Mouse (Mus musculus) midbrain, embryonic 13.5 days (tissue): ENCODE measurements at regions not wholly inside any gene's neighbourhood (a gene's known extent, or its start where the extent isn't known, plus 50 kb on each side); places are given as distances from the start of the nearest gene placed in this dataset.

Experiments used
- ATAC-seq: fragments of 200-750 bp; cut with Nextera tagmentation; 2 replicates; pipeline ENCODE4 v1.8.0; 2017; ENCODE audit warnings: mild to moderate bottlenecking, moderate TSS enrichment, moderate library complexity
- H3K27ac ChIP-seq: fragments of 300-500 bp; sonication (generic); 2 replicates; pipeline ENCODE4 v1.5.1; 2015; ENCODE audit warnings: inconsistent platforms, mild to moderate bottlenecking, moderate library complexity
- H3K27me3 ChIP-seq: fragments of 300-500 bp; sonication (generic); 2 replicates; pipeline ENCODE4 v1.6.1; 2015; ENCODE audit warnings: mild to moderate bottlenecking, inconsistent platforms
- H3K36me3 ChIP-seq: fragments of 300-500 bp; sonication (generic); 2 replicates; pipeline ENCODE4 v1.6.1; 2015; ENCODE audit warnings: mild to moderate bottlenecking, inconsistent platforms
- H3K4me1 ChIP-seq: fragments of 300-500 bp; sonication (generic); replicated peaks from 2 replicates; pipeline ENCODE4 v1.6.1; 2015; ENCODE audit warnings: inconsistent platforms
- H3K4me2 ChIP-seq: fragments of 300-500 bp; sonication (generic); replicated peaks from 2 replicates; pipeline ENCODE4 v1.6.1; 2015; ENCODE audit warnings: moderate library complexity, mild to moderate bottlenecking, inconsistent platforms
- H3K4me3 ChIP-seq: fragments of 300-500 bp; sonication (generic); replicated peaks from 2 replicates; pipeline ENCODE4 v1.5.1; 2015; ENCODE audit warnings: mild to moderate bottlenecking, inconsistent platforms
- H3K9ac ChIP-seq: fragments of 300-500 bp; sonication (generic); replicated peaks from 2 replicates; pipeline ENCODE4 v1.6.1; 2015; ENCODE audit warnings: mild to moderate bottlenecking, inconsistent platforms
- H3K9me3 ChIP-seq: fragments of 300-500 bp; sonication (generic); 2 replicates; pipeline ENCODE4 v1.6.1; 2016; ENCODE audit warnings: mild to moderate bottlenecking, inconsistent platforms
- WGBS: fragments of 180-500 bp; shearing (Covaris S2); methylation state at CpG from one replicate; pipeline ENCODE4 v1.1.7; 2015; 5-methylcytosine and 5-hydroxymethylcytosine counted together

DNA sequence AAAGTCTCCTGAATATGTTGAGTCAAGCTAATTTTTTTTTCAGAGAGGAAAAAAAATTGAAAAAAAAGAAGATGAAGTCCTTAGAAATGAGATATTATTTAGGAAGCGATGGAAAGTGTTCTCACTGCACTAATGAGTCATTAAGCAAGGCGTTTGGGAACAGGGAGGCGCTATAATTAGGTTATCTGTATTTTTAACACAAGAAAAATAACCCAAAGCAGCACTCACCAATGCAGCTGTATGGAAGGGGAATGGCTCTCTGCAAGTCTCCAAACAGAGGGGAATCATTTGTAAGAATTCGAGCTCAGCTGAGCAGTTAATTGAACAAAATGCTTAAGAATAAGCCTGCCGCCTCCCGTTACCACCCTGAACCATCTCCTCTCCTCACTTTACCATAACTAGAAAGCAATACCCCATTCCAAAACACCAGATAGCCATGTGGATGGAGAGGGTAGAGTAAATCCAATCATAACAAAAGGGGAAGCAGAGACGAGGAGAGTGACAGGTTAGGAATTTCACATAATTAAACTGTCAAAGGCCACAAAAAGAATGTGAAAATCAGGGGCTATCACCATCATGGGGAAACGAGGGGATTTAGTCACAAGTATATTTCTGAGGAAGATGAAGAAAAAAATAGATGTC is 187.5 kb upstream of the Tox3 start:
- Histone ChIP-seq H3K27ac (peak overlapping the region; percentile 55), H3K4me2 (no peak overlapping the region)
- ATAC-seq, result 0 out of 2 replicates have a peak, but pooled peaks have one; percentile 24

DNA sequence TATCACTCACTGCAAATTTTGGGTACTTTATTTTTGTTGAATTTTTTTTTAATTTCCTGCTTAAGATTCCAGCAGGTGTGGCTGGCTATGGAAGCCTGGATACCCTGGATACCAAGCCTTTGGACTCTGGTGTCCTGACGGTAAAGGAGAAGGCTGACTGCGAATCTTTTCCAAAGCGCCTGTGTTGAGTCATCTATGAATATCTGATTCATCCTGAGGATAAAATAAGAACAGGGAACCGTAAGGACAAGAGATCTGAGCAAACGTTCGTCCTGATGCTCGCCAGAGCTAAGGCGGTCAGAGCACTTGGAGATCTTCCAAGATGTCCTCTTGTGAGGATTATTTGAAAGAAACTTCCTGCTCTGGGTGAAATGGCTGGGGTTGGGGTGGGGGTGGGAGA is 173.2 kb upstream of the Tox3 start:
- no peak for ATAC-seq
- Histone ChIP-seq H3K27ac (no peak overlapping the region), H3K36me3 (no peaks in the 10 kb centered on the region), H3K4me3 (no peak overlapping the region), H3K4me2 (no peak overlapping the region), H3K9ac (no peak overlapping the region), H3K9me3 (0 out of 2 replicates have a peak, but pooled peaks cover 2% of the 10 kb centered on the region), H3K27me3 (no peaks in the 10 kb centered on the region), H3K4me1 (peaks cover 18% of the 10 kb centered on the region)
- WGBS, result 84% methylated on average over 8 of the region's 8 CpGs

More for the DNA sequence above, 187.5 kb upstream of the Tox3 start:
- H3K4me1 ChIP-seq, result peaks cover 11% of the 10 kb centered on the region
- no peak overlapping the region for H3K4me3 ChIP-seq
- H3K36me3 ChIP-seq, result no peaks in the 10 kb centered on the region
- no peak overlapping the region for H3K9ac ChIP-seq
- no peaks in the 10 kb centered on the region for H3K9me3 ChIP-seq
- WGBS, result 55% methylated on average over 8 of the region's 8 CpGs
- H3K27me3 ChIP-seq, result no peaks in the 10 kb centered on the region

DNA sequence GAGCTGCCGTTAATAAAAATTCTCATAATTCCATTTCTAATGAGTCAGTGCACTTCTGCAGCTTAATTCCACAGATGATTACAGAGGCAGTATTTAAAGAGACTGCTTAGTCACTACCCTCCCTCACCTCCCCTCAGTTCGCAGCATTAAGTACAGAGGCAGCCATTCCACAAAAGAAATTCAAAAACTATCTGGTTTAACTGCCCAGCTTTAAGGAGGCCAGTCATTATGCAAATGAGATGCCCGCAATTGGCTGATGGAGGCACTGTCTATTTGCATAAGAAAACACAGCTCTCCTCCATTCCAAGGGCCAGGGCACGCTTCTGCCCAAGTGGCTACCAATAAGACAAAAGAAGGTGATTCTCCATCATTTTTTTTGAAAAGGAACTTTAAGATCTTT is 172.0 kb upstream of the Tox3 start:
- H3K27me3 ChIP-seq, result no peaks in the 10 kb centered on the region
- H3K9me3 ChIP-seq, result 0 out of 2 replicates have a peak, but pooled peaks cover 2% of the 10 kb centered on the region
- H3K36me3 ChIP-seq, result no peaks in the 10 kb centered on the region
- H3K4me2 ChIP-seq, result no peak overlapping the region
- peak overlapping the region; percentile 49 for H3K27ac ChIP-seq
- H3K9ac ChIP-seq, result no peak overlapping the region
- H3K4me3 ChIP-seq, result no peak overlapping the region
- H3K4me1 ChIP-seq, result peaks cover 18% of the 10 kb centered on the region
- ATAC-seq, result peak; percentile 87
- 6% methylated on average over 4 of the region's 4 CpGs for WGBS

DNA sequence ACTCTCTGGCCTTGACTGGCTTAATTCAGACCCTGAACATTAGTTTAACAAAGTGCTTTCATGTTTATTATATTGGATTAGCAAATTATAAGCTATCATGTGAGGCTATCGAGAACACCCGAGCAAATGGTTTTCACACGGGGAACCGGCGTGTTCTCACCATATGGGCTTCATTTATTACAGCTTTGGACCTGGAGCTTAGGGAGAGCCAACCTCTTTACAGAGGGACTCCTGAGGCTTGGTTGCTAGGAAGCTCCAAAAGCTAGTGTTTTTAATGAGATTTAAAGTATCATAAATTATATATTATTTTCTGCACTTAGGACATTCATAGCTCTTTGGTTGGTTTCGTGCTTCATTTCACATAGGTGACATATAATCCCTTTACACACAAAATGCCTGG is 171.4 kb upstream of the Tox3 start:
- peak; percentile 58; the same call in 1 of the 2 replicates for ATAC-seq
- H3K27ac ChIP-seq, result peak overlapping the region; percentile 22; the same call in 1 of the 2 replicates
- H3K4me3 ChIP-seq, result no peak overlapping the region
- 0 out of 2 replicates have a peak, but pooled peaks cover 2% of the 10 kb centered on the region for H3K9me3 ChIP-seq
- no peak overlapping the region for H3K9ac ChIP-seq
- no peak overlapping the region for H3K4me2 ChIP-seq
- H3K4me1 ChIP-seq, result peaks cover 18% of the 10 kb centered on the region
- H3K27me3 ChIP-seq, result no peaks in the 10 kb centered on the region
- H3K36me3 ChIP-seq, result no peaks in the 10 kb centered on the region
- WGBS, result 30% methylated on average over 6 of the region's 6 CpGs

DNA sequence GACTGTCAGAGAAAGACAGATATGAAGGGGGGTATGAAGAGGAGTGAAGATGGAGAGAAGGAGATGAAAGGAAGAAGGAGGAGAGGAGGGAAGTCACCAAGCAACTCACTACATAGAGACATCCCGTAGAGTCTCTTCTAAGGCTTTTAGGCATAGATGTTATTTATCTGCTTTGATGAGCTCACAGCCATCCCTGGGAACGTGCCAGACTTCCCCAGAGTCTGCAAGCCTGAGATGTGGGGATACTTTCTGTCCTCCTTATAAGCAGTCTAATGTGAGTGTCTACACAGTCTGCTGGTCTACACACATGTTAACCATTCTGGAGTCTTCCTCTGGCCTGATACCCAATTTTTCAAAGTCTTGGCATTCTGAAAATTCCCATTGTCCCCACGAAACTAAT is 166.0 kb upstream of the Tox3 start:
- WGBS, result 84% methylated on average over 3 of the region's 3 CpGs
- Histone ChIP-seq H3K36me3 (no peaks in the 10 kb centered on the region), H3K4me1 (peaks cover 12% of the 10 kb centered on the region), H3K27ac (no peak overlapping the region), H3K9ac (no peak overlapping the region), H3K4me2 (no peak overlapping the region), H3K9me3 (no peaks in the 10 kb centered on the region), H3K4me3 (no peak overlapping the region), H3K27me3 (no peaks in the 10 kb centered on the region)
- ATAC-seq, result no peak

DNA sequence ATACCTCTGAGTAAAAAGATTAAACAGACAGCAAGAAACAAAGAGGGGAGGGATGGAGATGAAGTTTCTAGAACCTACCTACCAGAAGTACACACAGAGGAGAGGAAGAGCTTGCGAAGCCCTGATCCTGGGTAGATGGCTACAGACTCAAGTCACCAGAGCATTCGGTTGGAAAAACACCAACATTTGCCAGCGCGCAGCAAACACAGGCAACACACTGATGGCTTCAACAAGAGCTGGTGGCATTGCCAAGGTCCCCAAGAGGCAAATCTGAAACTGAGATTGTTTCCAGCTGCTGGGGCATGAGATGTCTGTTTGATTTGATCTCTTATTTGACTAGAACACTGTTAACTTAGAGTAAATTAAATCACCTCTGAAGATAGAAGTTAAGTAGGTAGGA is 165.5 kb upstream of the Tox3 start:
- 91% methylated on average over 4 of the region's 4 CpGs for WGBS
- H3K9me3 ChIP-seq, result no peaks in the 10 kb centered on the region
- no peaks in the 10 kb centered on the region for H3K36me3 ChIP-seq
- H3K27ac ChIP-seq, result no peak overlapping the region
- H3K4me3 ChIP-seq, result no peak overlapping the region
- no peak for ATAC-seq
- no peaks in the 10 kb centered on the region for H3K27me3 ChIP-seq
- no peak overlapping the region for H3K4me2 ChIP-seq
- H3K9ac ChIP-seq, result no peak overlapping the region
- H3K4me1 ChIP-seq, result peaks cover 12% of the 10 kb centered on the region

DNA sequence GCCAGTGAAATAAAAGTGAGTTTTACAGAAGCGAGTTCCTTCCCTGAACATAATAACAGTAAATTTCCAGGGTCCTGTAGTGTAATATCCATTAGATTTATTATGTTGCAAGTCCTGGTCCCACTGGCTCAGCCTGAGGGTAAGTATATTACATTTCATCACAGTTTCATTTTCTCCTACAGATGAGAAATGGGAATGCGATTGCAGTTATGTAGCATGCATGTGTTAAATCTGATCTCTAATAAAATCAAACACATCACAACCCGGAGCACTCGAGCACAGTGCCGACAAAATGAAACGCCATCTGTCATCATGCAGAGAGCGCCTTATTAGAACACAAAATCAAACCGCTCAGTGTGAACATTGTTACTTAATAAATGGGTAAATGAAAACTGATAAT is 165.0 kb upstream of the Tox3 start:
- no peak overlapping the region for H3K4me3 ChIP-seq
- peaks cover 12% of the 10 kb centered on the region for H3K4me1 ChIP-seq
- 0 out of 2 replicates have a peak, but pooled peaks have one; percentile 37 for ATAC-seq
- no peak overlapping the region for H3K4me2 ChIP-seq
- H3K9me3 ChIP-seq, result no peaks in the 10 kb centered on the region
- H3K36me3 ChIP-seq, result no peaks in the 10 kb centered on the region
- WGBS, result 66% methylated on average over 8 of the region's 8 CpGs
- no peaks in the 10 kb centered on the region for H3K27me3 ChIP-seq
- no peak overlapping the region for H3K9ac ChIP-seq
- H3K27ac ChIP-seq, result 0 out of 2 replicates have a peak overlapping the region, but pooled peaks have one; percentile 48

DNA sequence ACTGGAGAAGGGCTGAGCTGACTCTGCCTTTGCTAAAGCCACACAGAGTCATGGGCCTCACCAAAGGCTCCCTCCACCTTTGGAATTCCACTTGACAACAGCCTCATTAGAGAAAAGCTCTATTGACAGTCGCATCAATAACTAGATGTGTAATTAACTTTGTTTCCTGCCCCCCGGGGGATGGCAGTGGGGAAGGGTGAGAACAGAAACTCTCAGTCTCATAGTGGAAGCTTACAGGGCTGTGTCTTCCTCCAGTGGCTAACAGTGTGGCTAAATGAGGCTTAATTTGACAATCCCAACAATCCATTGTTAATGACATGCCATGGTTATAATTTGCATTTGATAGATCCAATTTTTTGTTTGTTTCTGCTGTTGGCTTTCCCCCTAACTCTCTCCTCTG is 164.5 kb upstream of the Tox3 start:
- 42% methylated on average over 2 of the region's 2 CpGs for WGBS
- peak overlapping the region; percentile 59; the same call in 1 of the 2 replicates for H3K27ac ChIP-seq

DNA sequence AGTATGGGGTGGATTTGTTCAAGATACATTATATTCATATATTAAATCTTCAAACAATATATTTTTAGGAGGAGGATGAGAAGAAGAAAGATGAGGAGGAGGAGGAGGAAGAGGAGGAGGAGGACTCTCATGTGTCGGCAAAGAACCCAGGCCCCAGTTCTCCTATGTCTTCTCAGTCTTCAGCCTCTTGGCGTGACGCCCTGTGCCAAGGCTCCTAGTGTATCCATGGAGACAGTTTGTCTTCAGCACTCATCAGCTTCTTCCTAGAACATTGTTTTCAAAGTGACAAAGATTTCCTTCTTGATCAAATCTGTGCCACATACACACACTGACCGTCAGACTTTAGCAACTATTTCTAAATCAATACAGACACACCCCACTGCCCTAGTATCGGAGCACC is 156.4 kb upstream of the Tox3 start:
- H3K4me2 ChIP-seq, result no peak overlapping the region
- ATAC-seq, result no peak
- H3K27ac ChIP-seq, result no peak overlapping the region
- H3K4me1 ChIP-seq, result no peaks in the 10 kb centered on the region
- H3K27me3 ChIP-seq, result no peaks in the 10 kb centered on the region
- H3K9me3 ChIP-seq, result no peaks in the 10 kb centered on the region
- no peak overlapping the region for H3K4me3 ChIP-seq
- no peak overlapping the region for H3K9ac ChIP-seq
- WGBS, result 75% methylated on average over 5 of the region's 5 CpGs
- H3K36me3 ChIP-seq, result no peaks in the 10 kb centered on the region

More for the DNA sequence above, 164.5 kb upstream of the Tox3 start:
- H3K4me2 ChIP-seq, result no peak overlapping the region
- H3K36me3 ChIP-seq, result no peaks in the 10 kb centered on the region
- H3K27me3 ChIP-seq, result no peaks in the 10 kb centered on the region
- no peaks in the 10 kb centered on the region for H3K9me3 ChIP-seq
- peaks cover 12% of the 10 kb centered on the region for H3K4me1 ChIP-seq
- no peak overlapping the region for H3K4me3 ChIP-seq
- no peak for ATAC-seq
- H3K9ac ChIP-seq, result no peak overlapping the region

DNA sequence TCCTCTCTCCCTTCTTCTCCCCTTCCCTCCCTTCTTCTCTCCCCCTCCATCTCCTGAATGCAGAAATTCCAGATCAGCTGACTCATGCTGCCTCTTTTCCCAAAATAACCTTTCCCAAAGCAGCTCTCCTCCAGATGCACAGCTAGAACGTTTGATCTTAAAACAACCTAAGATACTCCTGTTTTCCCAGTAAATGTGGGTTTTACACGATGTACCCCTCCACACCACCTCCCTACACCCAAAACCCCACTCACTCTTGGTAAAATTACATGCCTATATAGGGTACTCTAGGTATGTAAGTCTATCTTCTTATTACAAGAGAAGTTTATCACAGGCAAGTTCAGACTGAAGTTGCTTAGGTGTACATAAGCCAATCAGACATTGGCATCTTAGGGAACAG is 155.2 kb upstream of the Tox3 start:
- Histone ChIP-seq H3K4me3 (no peak overlapping the region), H3K4me1 (peaks cover 5% of the 10 kb centered on the region; the same call in 1 of the 2 replicates), H3K27me3 (no peaks in the 10 kb centered on the region), H3K27ac (no peak overlapping the region), H3K36me3 (no peaks in the 10 kb centered on the region), H3K9me3 (no peaks in the 10 kb centered on the region), H3K4me2 (no peak overlapping the region), H3K9ac (no peak overlapping the region)
- 53% methylated on average over 2 of the region's 2 CpGs for WGBS
- ATAC-seq, result no peak

DNA sequence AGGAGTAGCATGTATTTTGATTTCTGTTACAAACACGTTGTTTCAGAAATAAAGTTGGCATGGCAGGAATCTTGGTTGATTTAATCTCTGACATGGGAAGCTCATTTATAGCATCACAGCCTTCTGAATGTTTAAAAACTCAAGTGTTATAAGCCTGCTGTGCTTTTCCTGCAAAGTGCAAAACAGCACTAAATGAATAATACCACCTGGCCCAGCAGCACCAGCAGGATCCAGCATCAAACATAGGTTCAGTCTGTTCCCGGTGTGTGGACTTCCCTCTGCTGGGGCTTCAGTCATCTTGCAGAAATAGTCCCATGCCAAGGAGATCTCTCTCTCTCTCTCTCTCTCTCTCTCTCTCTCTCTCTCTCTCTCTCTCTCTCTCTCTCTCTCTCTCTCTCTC is 154.7 kb upstream of the Tox3 start:
- Histone ChIP-seq H3K4me3 (no peak overlapping the region), H3K9ac (no peak overlapping the region), H3K4me2 (no peak overlapping the region), H3K36me3 (no peaks in the 10 kb centered on the region), H3K27me3 (no peaks in the 10 kb centered on the region), H3K4me1 (peaks cover 7% of the 10 kb centered on the region), H3K9me3 (no peaks in the 10 kb centered on the region), H3K27ac (no peak overlapping the region)
- WGBS, result 79% methylated on average over 2 of the region's 2 CpGs
- ATAC-seq, result no peak

DNA sequence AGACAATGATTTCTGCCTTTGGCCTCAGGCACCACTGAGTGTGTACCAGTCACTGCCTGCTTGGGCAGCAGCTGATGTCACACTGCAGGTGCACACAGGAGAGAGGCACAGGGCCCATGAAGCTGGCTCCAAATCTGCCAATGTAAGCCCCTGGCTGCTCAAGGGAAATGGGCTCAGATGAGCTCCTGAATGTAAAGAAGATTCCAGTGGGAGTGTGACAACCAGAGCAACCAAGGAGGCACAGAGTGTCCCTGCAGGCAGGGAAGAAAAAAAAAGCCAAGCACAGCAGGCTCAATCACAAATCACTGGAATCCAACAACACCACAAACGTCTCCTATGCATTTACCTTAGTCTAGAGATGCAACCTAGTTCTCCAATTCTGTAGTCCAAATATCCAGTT is 151.2 kb upstream of the Tox3 start:
- 38% methylated on average over 1 of the region's 1 CpGs for WGBS
- no peak overlapping the region for H3K4me2 ChIP-seq
- no peaks in the 10 kb centered on the region for H3K36me3 ChIP-seq
- H3K4me3 ChIP-seq, result no peak overlapping the region
- H3K9ac ChIP-seq, result no peak overlapping the region
- no peak overlapping the region for H3K27ac ChIP-seq
- H3K9me3 ChIP-seq, result no peaks in the 10 kb centered on the region
- ATAC-seq, result no peak
- no peaks in the 10 kb centered on the region for H3K27me3 ChIP-seq
- peaks cover 41% of the 10 kb centered on the region for H3K4me1 ChIP-seq
